Mouse (Mus musculus) forebrain, embryonic 11.5 days (tissue): ENCODE measurements at regions not wholly inside any gene's neighbourhood (a gene's known extent, or its start where the extent isn't known, plus 50 kb on each side); places are given as distances from the start of the nearest gene placed in this dataset.

Experiments
- ATAC-seq: fragments of 200-750 bp; cut with Nextera tagmentation; replicated peaks from 2 replicates; pipeline ENCODE4 v1.8.0; 2017; ENCODE audit warnings: moderate TSS enrichment; ENCODE audit not compliant: low FRiP score
- DNase-seq: peaks from one replicate; pipeline ENCODE4 v3.0.0-alpha.2; 2017; ENCODE audit warnings: low spot score
- H3K27ac ChIP-seq: fragments of 300-500 bp; sonication (generic); 2 replicates; pipeline ENCODE4 v1.5.1; 2014; ENCODE audit warnings: low read depth, low read length
- H3K27me3 ChIP-seq: fragments of 300-500 bp; sonication (generic); 2 replicates; pipeline ENCODE4 v1.6.1; 2014; ENCODE audit warnings: mild to moderate bottlenecking, low read length, mixed read lengths; ENCODE audit not compliant: control insufficient read depth, insufficient read depth
- H3K36me3 ChIP-seq: fragments of 300-500 bp; sonication (generic); 2 replicates; pipeline ENCODE4 v1.6.1; 2014; ENCODE audit warnings: mild to moderate bottlenecking, low read length, moderate library complexity, mixed read lengths; ENCODE audit not compliant: control insufficient read depth, insufficient read depth
- H3K4me1 ChIP-seq: fragments of 300-500 bp; sonication (generic); replicated peaks from 2 replicates; pipeline ENCODE4 v1.6.1; 2014; ENCODE audit warnings: low read length, mixed read lengths; ENCODE audit not compliant: control insufficient read depth, insufficient read depth
- H3K4me2 ChIP-seq: fragments of 300-500 bp; sonication (generic); 2 replicates; pipeline ENCODE4 v1.6.1; 2014; ENCODE audit warnings: low read depth, mild to moderate bottlenecking, low read length, moderate library complexity, mixed read lengths; ENCODE audit not compliant: severe bottlenecking
- H3K4me3 ChIP-seq: fragments of 300-500 bp; sonication (generic); 2 replicates; pipeline ENCODE4 v1.5.1; 2014; ENCODE audit warnings: low read depth, low read length
- H3K9ac ChIP-seq: fragments of 300-500 bp; sonication (generic); 2 replicates; pipeline ENCODE4 v1.6.1; 2014; ENCODE audit warnings: low read length
- H3K9me3 ChIP-seq: fragments of 300-500 bp; sonication (generic); 2 replicates; pipeline ENCODE4 v1.6.1; 2016; ENCODE audit warnings: low read length, mixed read lengths; ENCODE audit not compliant: control insufficient read depth
- WGBS: fragments of 180-500 bp; shearing (Covaris S2); extraction: QIAGEN DNeasy Blood & Tissue Kit; methylation state at CpG from one replicate; pipeline ENCODE4 v1.1.7; 2014; 5-methylcytosine and 5-hydroxymethylcytosine counted together

GRCm38 (mm10) chr17:75808524-75809326 is 257.0 kb upstream of the Fam98a start:
- H3K4me3 ChIP-seq, result no peak overlapping the region
- no peak overlapping the region for H3K9ac ChIP-seq
- H3K27ac ChIP-seq, result no peak overlapping the region
- peaks cover 11% of the 10 kb centered on the region for H3K27me3 ChIP-seq
- H3K36me3 ChIP-seq, result no peaks in the 10 kb centered on the region
- DNase-seq (no peak), ATAC-seq (peak; percentile 82)
- H3K9me3 ChIP-seq, result no peaks in the 10 kb centered on the region
- 32% methylated on average over 6 of the region's 6 CpGs for WGBS
- no peak overlapping the region for H3K4me2 ChIP-seq
- no peaks in the 10 kb centered on the region; the same call in 1 of the 2 replicates for H3K4me1 ChIP-seq

GRCm38 (mm10) chr17:75808025-75808424 is 256.3 kb upstream of the Fam98a start:
- 0 out of 2 replicates have a peak, but pooled peaks have one; percentile 4 for ATAC-seq

DNA sequence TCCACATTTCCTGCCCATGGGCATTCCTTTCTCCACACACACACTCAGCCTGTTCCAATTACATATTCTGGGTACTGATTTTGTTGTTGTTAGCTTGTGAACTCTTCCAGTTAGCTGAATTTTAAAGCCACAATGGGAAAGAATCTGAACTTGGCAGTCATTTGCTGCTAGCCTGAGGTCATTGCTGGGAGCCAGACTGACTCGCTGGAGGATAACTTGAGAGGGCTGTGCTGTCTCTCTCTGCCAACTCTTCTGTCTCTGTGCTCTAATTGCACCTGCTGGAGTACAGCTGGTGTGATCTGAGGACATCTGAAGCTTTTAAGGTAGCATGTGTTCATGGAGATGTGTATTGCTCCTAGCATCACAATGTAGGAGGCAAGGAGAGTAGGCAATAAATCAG is 252.6 kb upstream of the Fam98a start:
- no peak for DNase-seq
- no peak for ATAC-seq
- Histone ChIP-seq H3K9ac (no peak overlapping the region), H3K27ac (no peak overlapping the region), H3K36me3 (no peaks in the 10 kb centered on the region), H3K4me1 (no peaks in the 10 kb centered on the region; the same call in 1 of the 2 replicates), H3K4me3 (no peak overlapping the region), H3K27me3 (peaks cover 7% of the 10 kb centered on the region; the same call in 1 of the 2 replicates), H3K4me2 (no peak overlapping the region), H3K9me3 (no peaks in the 10 kb centered on the region)
- WGBS, result 70% methylated on average over 1 of the region's 1 CpGs

More at GRCm38 (mm10) chr17:75808025-75808424, 256.3 kb upstream of the Fam98a start:
- Histone ChIP-seq H3K9me3 (no peaks in the 10 kb centered on the region), H3K4me3 (no peak overlapping the region), H3K4me2 (no peak overlapping the region), H3K4me1 (no peaks in the 10 kb centered on the region; the same call in 1 of the 2 replicates), H3K27me3 (peaks cover 11% of the 10 kb centered on the region), H3K9ac (no peak overlapping the region), H3K36me3 (no peaks in the 10 kb centered on the region), H3K27ac (no peak overlapping the region)
- no peak for DNase-seq
- WGBS, result 59% methylated on average over 1 of the region's 1 CpGs

GRCm38 (mm10) chr17:75796380-75796779 is 244.6 kb upstream of the Fam98a start:
- no peaks in the 10 kb centered on the region for H3K36me3 ChIP-seq
- no peak overlapping the region for H3K4me2 ChIP-seq
- ATAC-seq (no peak), DNase-seq (no peak)
- H3K9me3 ChIP-seq, result no peaks in the 10 kb centered on the region
- H3K27ac ChIP-seq, result no peak overlapping the region
- no peaks in the 10 kb centered on the region for H3K27me3 ChIP-seq
- no peaks in the 10 kb centered on the region for H3K4me1 ChIP-seq
- no peak overlapping the region for H3K9ac ChIP-seq
- no peak overlapping the region for H3K4me3 ChIP-seq
- WGBS, result 92% methylated on average over 3 of the region's 3 CpGs

DNA sequence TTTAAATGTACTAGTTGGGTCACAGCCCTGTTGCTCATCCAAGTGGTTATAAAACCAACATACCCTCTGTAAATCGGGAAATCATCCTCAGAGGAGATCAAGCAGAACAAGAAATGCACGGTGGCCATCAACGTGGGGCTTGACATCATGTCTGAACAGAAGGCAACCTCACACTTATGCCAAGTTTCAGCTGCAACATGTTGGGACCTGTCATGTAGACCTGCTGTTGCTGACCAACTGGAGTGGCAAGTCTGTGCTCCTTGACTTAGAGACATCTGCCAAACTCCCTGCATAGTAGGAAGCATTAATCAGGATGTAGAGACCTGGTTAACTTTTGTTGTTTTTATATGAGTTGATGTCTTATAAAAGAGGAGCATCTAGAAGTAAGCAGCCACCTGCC is 244.0 kb upstream of the Fam98a start:
- Histone ChIP-seq H3K27ac (no peak overlapping the region), H3K4me3 (no peak overlapping the region), H3K4me1 (no peaks in the 10 kb centered on the region), H3K9ac (no peak overlapping the region), H3K4me2 (no peak overlapping the region), H3K36me3 (no peaks in the 10 kb centered on the region), H3K9me3 (no peaks in the 10 kb centered on the region), H3K27me3 (no peaks in the 10 kb centered on the region)
- DNase-seq (no peak), ATAC-seq (no peak)
- WGBS, result 91% methylated on average over 3 of the region's 3 CpGs

GRCm38 (mm10) chr17:75779770-75780169 is 228.0 kb upstream of the Fam98a start:
- H3K27me3 ChIP-seq, result no peaks in the 10 kb centered on the region; the same call in 1 of the 2 replicates
- H3K36me3 ChIP-seq, result no peaks in the 10 kb centered on the region
- WGBS, result 46% methylated on average over 2 of the region's 2 CpGs
- H3K9ac ChIP-seq, result no peak overlapping the region
- no peak overlapping the region for H3K4me3 ChIP-seq
- H3K27ac ChIP-seq, result no peak overlapping the region
- DNase-seq (no peak), ATAC-seq (no peak)
- no peak overlapping the region for H3K4me2 ChIP-seq
- no peaks in the 10 kb centered on the region for H3K4me1 ChIP-seq
- H3K9me3 ChIP-seq, result no peaks in the 10 kb centered on the region

- no peak overlapping the region for H3K27ac ChIP-seq
- WGBS, result 87% methylated on average over 7 of the region's 7 CpGs
- no peak for ATAC-seq
- H3K9ac ChIP-seq, result no peak overlapping the region
- H3K4me1 ChIP-seq, result no peaks in the 10 kb centered on the region
- H3K4me2 ChIP-seq, result no peak overlapping the region
- H3K4me3 ChIP-seq, result no peak overlapping the region
- no peaks in the 10 kb centered on the region for H3K27me3 ChIP-seq
- no peaks in the 10 kb centered on the region for H3K36me3 ChIP-seq
- DNase-seq, result no peak
- no peaks in the 10 kb centered on the region for H3K9me3 ChIP-seq
These were observed 224.9 kb upstream of the Fam98a start for GRCm38 (mm10) chr17:75776611-75777010.

DNA sequence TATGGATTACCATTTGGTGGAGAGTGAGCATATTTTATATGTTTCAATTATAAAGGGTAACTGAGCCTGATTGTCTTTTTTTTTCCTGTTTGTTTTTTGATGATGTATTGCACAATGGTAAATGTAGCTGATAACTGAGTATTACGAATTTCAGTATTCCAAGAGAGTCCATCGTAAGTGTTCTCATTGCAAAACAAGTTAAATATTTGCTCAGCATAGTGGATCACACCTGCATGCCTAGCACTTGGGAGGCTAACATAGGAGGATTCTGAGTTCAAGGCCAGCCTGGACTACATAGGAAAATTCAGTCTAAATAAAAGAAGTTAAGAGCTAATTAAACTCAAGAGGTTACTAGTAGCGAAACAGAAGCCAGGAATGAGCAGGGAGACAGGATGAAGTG is 223.8 kb upstream of the Fam98a start:
- DNase-seq (no peak), ATAC-seq (no peak)
- H3K27me3 ChIP-seq, result no peaks in the 10 kb centered on the region
- WGBS, result 90% methylated on average over 3 of the region's 3 CpGs
- no peak overlapping the region for H3K4me3 ChIP-seq
- H3K9ac ChIP-seq, result no peak overlapping the region
- no peaks in the 10 kb centered on the region for H3K36me3 ChIP-seq
- H3K4me1 ChIP-seq, result no peaks in the 10 kb centered on the region
- H3K27ac ChIP-seq, result no peak overlapping the region
- no peak overlapping the region for H3K4me2 ChIP-seq
- H3K9me3 ChIP-seq, result no peaks in the 10 kb centered on the region

- Histone ChIP-seq H3K27me3 (no peaks in the 10 kb centered on the region), H3K9me3 (no peaks in the 10 kb centered on the region), H3K27ac (no peak overlapping the region), H3K36me3 (no peaks in the 10 kb centered on the region), H3K4me3 (no peak overlapping the region), H3K4me1 (no peaks in the 10 kb centered on the region), H3K9ac (no peak overlapping the region), H3K4me2 (no peak overlapping the region)
- no peak for DNase-seq
- ATAC-seq, result no peak
These were observed 221.1 kb upstream of the Fam98a start for GRCm38 (mm10) chr17:75772861-75773260.
